Mouse (Mus musculus): Measurements from ENCODE around the gene Zmat5. TPM values are rescaled to one million over a fixed set of nuclear protein-coding genes. Genes with fewer than 3 reads are reported as not detected.

Zmat5 gene
- polyA plus RNA-seq (2017; shearing (Covaris generic)) = 113 TPM

DNA sequence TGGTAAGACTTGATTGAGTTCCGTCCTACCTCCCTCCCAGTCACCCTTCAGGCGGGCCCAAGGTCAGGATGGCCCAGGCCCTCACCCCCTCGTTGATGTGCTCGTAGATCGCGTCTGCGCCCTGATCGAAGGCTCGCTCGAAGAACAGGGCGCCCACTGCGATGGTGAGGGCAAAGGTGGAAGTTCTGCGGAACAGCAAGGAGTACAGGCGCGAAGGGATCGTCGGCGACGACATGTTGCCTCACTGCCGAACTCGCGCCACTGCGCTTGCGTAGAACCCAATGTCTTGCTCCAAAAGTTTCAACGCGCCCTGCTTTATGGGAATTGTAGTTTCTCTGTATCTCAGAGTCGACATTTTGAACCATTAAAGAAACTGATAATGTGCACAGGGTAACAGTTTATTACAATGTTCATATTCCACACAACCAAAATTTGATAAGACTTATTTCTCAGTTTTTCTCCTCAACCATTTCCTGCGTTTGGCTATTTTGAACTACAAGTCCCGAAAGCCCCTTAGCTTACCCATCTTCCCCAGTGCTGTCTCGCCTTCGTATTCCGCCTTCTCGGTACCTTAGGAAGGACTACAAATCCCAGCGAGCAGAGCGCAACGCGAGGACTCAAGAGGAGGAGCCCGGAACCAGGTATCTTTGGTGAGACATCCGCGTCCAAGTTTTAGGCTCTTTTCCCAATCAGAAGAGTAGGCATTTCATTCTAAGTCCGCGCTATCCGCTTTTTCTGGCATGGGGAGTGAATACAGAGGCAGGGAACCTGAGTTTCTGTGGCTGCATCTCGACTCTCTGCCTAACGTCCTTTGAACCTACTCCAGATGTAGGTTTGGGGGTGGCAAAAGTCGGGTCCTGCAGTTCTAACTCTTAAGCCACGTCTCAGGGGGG, at the start of gene Zmat5, which contains the start of gene Uqcr10:
Gene Zmat5 (plus strand): TSS at position 607 of the 893 bp plus-strand sequence.
Gene Uqcr10 (minus strand): TSS at position 271 of the 893 bp plus-strand sequence.

GRCm38 (mm10) chr11:4746733-4747132, 42.3 kb downstream of the Zmat5 start, which contains the start of gene Cabp7:
Gene Cabp7, minus strand, starts transcription at chr11:4746778.

Other genes starting within 250 kb of the Zmat5 start
- 46.7 TPM for gene Mtmr3, start 109.8 kb upstream of the Zmat5 start, polyA plus RNA-seq (2017; shearing (Covaris generic))
- gene Gm11032, start 84.6 kb upstream of the Zmat5 start, polyA plus RNA-seq (2017; shearing (Covaris generic)) = not detected
- 54.2 TPM for gene Ascc2, start 66.9 kb upstream of the Zmat5 start, polyA plus RNA-seq (2017; shearing (Covaris generic))
- 374 TPM for gene Uqcr10, start 336 bp upstream of the Zmat5 start, polyA plus RNA-seq (2017; shearing (Covaris generic))
- not detected for gene Cabp7, start 42.1 kb downstream of the Zmat5 start, polyA plus RNA-seq (2017; shearing (Covaris generic))
- 59.9 TPM for gene Nf2, start 144.9 kb downstream of the Zmat5 start, polyA plus RNA-seq (2017; shearing (Covaris generic))
- 50.1 TPM for gene Nipsnap1, start 169.3 kb downstream of the Zmat5 start, polyA plus RNA-seq (2017; shearing (Covaris generic))
- 58.8 TPM for gene Thoc5, start 190.6 kb downstream of the Zmat5 start, polyA plus RNA-seq (2017; shearing (Covaris generic))
- gene Nefh, start 243.4 kb downstream of the Zmat5 start, polyA plus RNA-seq (2017; shearing (Covaris generic)) = 6.6 TPM

All from inflammation-experienced regulatory T-cells, adult 16 weeks (primary cell).